Comparison of ENCODE assay signal across 26 mouse cellular contexts in the genomic region with DNA sequence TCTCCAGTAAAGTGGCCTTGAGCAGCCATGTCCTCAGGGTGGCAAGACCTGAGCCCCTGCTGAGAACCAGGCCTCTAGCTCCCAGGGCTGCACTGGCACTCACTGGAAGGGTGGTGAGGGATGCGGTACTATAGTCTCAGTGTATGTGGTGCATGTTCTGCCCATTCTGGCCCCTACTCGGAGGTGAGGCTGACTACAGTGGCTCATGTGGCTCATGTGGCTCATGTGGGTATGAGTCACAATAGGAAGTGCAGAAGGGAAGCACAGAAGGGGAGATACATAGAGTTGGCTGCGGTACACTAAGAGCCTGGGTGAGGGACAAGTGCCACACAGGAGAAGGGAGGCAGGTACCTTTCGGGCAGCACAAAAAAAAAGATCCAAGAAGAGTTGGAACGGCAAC. TPM values are rescaled to one million over a fixed set of nuclear protein-coding genes. Genes with fewer than 3 reads are reported as not detected.
DNase-seq lines count a peak whose midpoint lies in the region; TF ChIP-seq lines count a peak whose summit lies in the region.
"Had no signal": no experiment of that assay in that cellular context is flagged by ENCODE, and none has a peak within 500 bp of the region (broad histone marks: within the 10 kb centered on the region; RNA-seq: fewer than 3 reads in every experiment).

No protein-coding gene starts in this region.

- peak in 1 of 2 experiments; percentile 68 for DNase-seq in cerebellum, adult 2 months
- DNase-seq in cerebellum, adult 9-11 months = no peak
- no peak for DNase-seq in layer of hippocampus, adult 2 months (ENCODE audit: low spot score in 2 of 2)
- DNase-seq in layer of hippocampus, adult 9-10 months (ENCODE audit: low spot score) = no peak
- peak; percentile 24 for DNase-seq in MEL (ENCODE audit: low read depth, low spot score)
- no peak for DNase-seq in urinary bladder, adult 2 months (ENCODE audit: low spot score)
- DNase-seq: adrenal gland, postnatal 10 days; B cell, adult 2 months; gastrocnemius, postnatal 36 days; kidney, postnatal 25 days; left cerebral cortex, postnatal 4 days; liver, postnatal 0 days; thymus, adult 2 months; thymus, postnatal 4 days had no signal

- H3K79me2 ChIP-seq in MEL (ENCODE audit: control insufficient read depth, insufficient read depth, low read length, poor library complexity) (no peaks in the 10 kb centered on the region), myocyte (ENCODE audit: control insufficient read depth, insufficient read depth) (no peaks in the 10 kb centered on the region)

- H3ac ChIP-seq in myocyte (ENCODE audit: control insufficient read depth, insufficient read length) = no peak overlapping the region

- peaks cover 35% of the 10 kb centered on the region for H3K4me1 ChIP-seq in cerebellum, adult 2 months (ENCODE audit: control insufficient read depth, insufficient read depth, low read length)
- no peaks in the 10 kb centered on the region for H3K4me1 ChIP-seq in MEL (ENCODE audit: control insufficient read depth in 1 of 2, insufficient read depth in 2 of 2, low read length in 2 of 2)
- H3K4me1 ChIP-seq: hindbrain, embryonic 15.5 days; intestine, embryonic 15.5 days; midbrain, embryonic 13.5 days had no signal

- TF ChIP-seq POLR2A in cerebellum, adult 2 months (IDR thresholded peaks at IDR 0.05; ENCODE audit: borderline replicate concordance, insufficient read depth, low read length) = no peak
- TF ChIP-seq POLR2A in MEL (IDR thresholded peaks at IDR 0.05; ENCODE audit: control insufficient read depth in 1 of 2, insufficient read depth in 1 of 2, low read depth in 1 of 2, low read length in 2 of 2, poor library complexity in 1 of 2) (no peak), myocyte (IDR thresholded peaks at IDR 0.05; ENCODE audit: insufficient read length, low read depth) (no peak)

- peak overlapping the region; percentile 66 for H3K27ac ChIP-seq in cerebellum, adult 2 months (ENCODE audit: insufficient read depth, low read length)
- peak overlapping the region; percentile 52; the same call in 1 of the 2 replicates for H3K27ac ChIP-seq in layer of hippocampus, adult 2 months
- no peak overlapping the region for H3K27ac ChIP-seq in MEL (ENCODE audit: control insufficient read depth, low read depth, low read length)
- H3K27ac ChIP-seq: hindbrain, embryonic 15.5 days; intestine, embryonic 15.5 days; midbrain, embryonic 13.5 days had no signal

- no peaks in the 10 kb centered on the region for H3K27me3 ChIP-seq in cerebellum, adult 2 months (ENCODE audit: control insufficient read depth, insufficient read depth, low read length)
- H3K27me3 ChIP-seq in MEL (ENCODE audit: control insufficient read depth in 1 of 2, insufficient read depth in 2 of 2, low read length in 2 of 2) (no peaks in the 10 kb centered on the region), myocyte (ENCODE audit: control insufficient read depth, insufficient read depth, insufficient read length) (no peaks in the 10 kb centered on the region)
- H3K27me3 ChIP-seq: CH12.LX; hindbrain, embryonic 15.5 days; intestine, embryonic 15.5 days; midbrain, embryonic 13.5 days had no signal

- no peak overlapping the region for H3K4me3 ChIP-seq in cerebellum, adult 2 months (replicated peaks; ENCODE audit: insufficient read depth, low read depth, low read length)
- H3K4me3 ChIP-seq in layer of hippocampus, adult 2 months = no peak overlapping the region
- no peak overlapping the region for H3K4me3 ChIP-seq in MEL (ENCODE audit: control insufficient read depth in 1 of 2, insufficient read depth in 1 of 2, low read depth in 2 of 2, low read length in 2 of 2)
- no peak overlapping the region for H3K4me3 ChIP-seq in myocyte
- H3K4me3 ChIP-seq: hindbrain, embryonic 15.5 days; intestine, embryonic 15.5 days; midbrain, embryonic 13.5 days had no signal

- no peak for TF ChIP-seq CTCF in cerebellum, adult 2 months (IDR thresholded peaks at IDR 0.05; ENCODE audit: borderline replicate concordance, insufficient read depth, low read depth, low read length)
- no peak for TF ChIP-seq CTCF in layer of hippocampus, adult 2 months (conservative IDR thresholded peaks at IDR 0.05)
- TF ChIP-seq CTCF in MEL (IDR thresholded peaks at IDR 0.05 in 2 of 3, conservative IDR thresholded peaks at IDR 0.05 in 1 of 3; ENCODE audit: control insufficient read depth in 1 of 3, insufficient read depth in 1 of 3, low read depth in 2 of 3, low read length in 3 of 3, poor library complexity in 1 of 3, severe bottlenecking in 1 of 3) = no peak

- no peak for TF ChIP-seq EP300 in MEL (IDR thresholded peaks at IDR 0.05; ENCODE audit: low read depth in 1 of 2, low read length in 2 of 2)

- no peak overlapping the region for H3K9ac ChIP-seq in MEL (ENCODE audit: control insufficient read depth, low read depth, low read length, poor library complexity, severe bottlenecking)
- H3K9ac ChIP-seq: hindbrain, embryonic 15.5 days; intestine, embryonic 15.5 days; liver, postnatal 0 days; midbrain, embryonic 13.5 days had no signal

- H3K36me3 ChIP-seq in MEL (ENCODE audit: control insufficient read depth in 1 of 2, insufficient read depth in 2 of 2, low read length in 2 of 2) (peaks cover 0 to 14% of the 10 kb centered on the region in 2 experiments; a peak in 2 of 4 replicates), myocyte (ENCODE audit: control insufficient read depth, insufficient read depth) (peaks cover 70% of the 10 kb centered on the region)

- 19% methylated on average over 5 of the region's 5 CpGs for WGBS in cerebellum, adult 2 months

- no peak for TF ChIP-seq RAD21 in MEL (IDR thresholded peaks at IDR 0.05; ENCODE audit: low read depth, low read length)

- H3K4me2 ChIP-seq in myocyte (ENCODE audit: low read depth) = no peak overlapping the region
- H3K4me2 ChIP-seq: hindbrain, embryonic 15.5 days; intestine, embryonic 15.5 days; liver, embryonic 11.5 days; midbrain, embryonic 13.5 days had no signal

- no peaks in the 10 kb centered on the region for H3K9me3 ChIP-seq in MEL (replicated peaks; ENCODE audit: insufficient read depth, low read length)
- H3K9me3 ChIP-seq: G1E; hindbrain, embryonic 15.5 days; intestine, embryonic 15.5 days; midbrain, embryonic 13.5 days had no signal

TF ChIP-seq in MEL, 35 proteins besides CTCF, POLR2A, EP300 and RAD21:
- TF ChIP-seq POLR2AphosphoS2 (IDR thresholded peaks at IDR 0.05; ENCODE audit: low read length) (no peak), E2F4 (IDR thresholded peaks at IDR 0.05; ENCODE audit: borderline replicate concordance, low read depth, low read length) (no peak), MYC (IDR thresholded peaks at IDR 0.05; ENCODE audit: low read depth, low read length) (no peak)

TF ChIP-seq in myocyte, 11 proteins besides CTCF, POLR2A, EP300 and RAD21:
- TF ChIP-seq REST (IDR thresholded peaks at IDR 0.05; ENCODE audit: insufficient read depth, insufficient read length) (no peak), USF1 (IDR thresholded peaks at IDR 0.05; ENCODE audit: low read depth) (no peak), TCF3 (IDR thresholded peaks at IDR 0.05; ENCODE audit: insufficient read length, low read depth) (no peak), POLR2AphosphoS2 (IDR thresholded peaks at IDR 0.05; ENCODE audit: insufficient read length, low read depth) (peak; percentile 47)

RNA-seq across cellular contexts. Expression of gene Capn12, which starts 26.0 kb away (rescaled TPM):
- 0.41 and 0.46 TPM in 2 replicates for polyA plus RNA-seq in cerebellum, adult 2 months (2012; rRNA removed)
- under 1 TPM; 0.15 to 0.29 TPM for total RNA-seq in layer of hippocampus, adult 2 months (2021)
- total RNA-seq in MEL (2012; rRNA removed) = 0.19 TPM in 1 of 2 replicates, not detected in the other
- polyA plus RNA-seq in MEL (2012; ENCODE audit: insufficient read depth in 1 of 2, insufficient read length in 2 of 2, low read depth in 1 of 2, low replicate concordance in 2 of 2, missing spikeins in 1 of 2) (not detected), myocyte (2012; fragmentation: generic; extraction: Trizol) (0.24 TPM)
- polyA plus RNA-seq in urinary bladder, adult 2 months (2012; rRNA removed) = 0.66 and 0.73 TPM in 2 replicates
- total RNA-seq: hematopoietic stem cell, adult 5-6 weeks; megakaryocyte progenitor cell, adult 5-6 weeks; monocyte, adult 5-6 weeks had no signal

RNA-seq across cellular contexts. Expression of gene Lgals7, which starts 43.5 kb away (rescaled TPM):
- polyA plus RNA-seq in cerebellum, adult 2 months (2012; rRNA removed) = 0.16 TPM in 1 of 2 replicates, not detected in the other
- not detected for total RNA-seq in layer of hippocampus, adult 2 months (2021)
- 27.7 and 37.8 TPM in 2 replicates for total RNA-seq in MEL (2012; rRNA removed)
- polyA plus RNA-seq in MEL (2012; ENCODE audit: insufficient read depth in 1 of 2, insufficient read length in 2 of 2, low read depth in 1 of 2, low replicate concordance in 2 of 2, missing spikeins in 1 of 2) (100 to 1,000 TPM in 1 of 2 experiments, not detected in 1; 138 TPM), myocyte (2012; fragmentation: generic; extraction: Trizol) (0.50 TPM)
- 1.3 and 3.6 TPM in 2 replicates for polyA plus RNA-seq in urinary bladder, adult 2 months (2012; rRNA removed)
- total RNA-seq: CH12.LX; gastrocnemius, postnatal 36 days; hematopoietic stem cell, adult 5-6 weeks; layer of hippocampus, adult 8-10 months; monocyte, adult 5-6 weeks had no signal
- polyA plus RNA-seq: liver, embryonic 11.5 days; small intestine, adult 2 months had no signal

RNA-seq across cellular contexts. Expression of gene Actn4, which starts 54.9 kb away (rescaled TPM):
- polyA plus RNA-seq in cerebellum, adult 2 months (2012; rRNA removed) = 129 and 135 TPM in 2 replicates
- 100 to 1,000 TPM; 131 to 134 TPM for total RNA-seq in layer of hippocampus, adult 2 months (2021)
- total RNA-seq in MEL (2012; rRNA removed) = 60.5 and 66.3 TPM in 2 replicates
- polyA plus RNA-seq in MEL (2012; ENCODE audit: insufficient read depth in 1 of 2, insufficient read length in 2 of 2, low read depth in 1 of 2, low replicate concordance in 2 of 2, missing spikeins in 1 of 2) (100 to 1,000 TPM in 1 of 2 experiments, not detected in 1; 267 TPM), myocyte (2012; fragmentation: generic; extraction: Trizol) (270 TPM)
- polyA plus RNA-seq in urinary bladder, adult 2 months (2012; rRNA removed) = 285 and 345 TPM in 2 replicates
